Mouse (Mus musculus): ENCODE results near the gene Rcor1. TPM values are rescaled to one million over a fixed set of nuclear protein-coding genes. Genes with fewer than 3 reads are reported as not detected.

The Rcor1 gene
- polyA plus RNA-seq, 1 experiment: 14.4 TPM

- TF ChIP-seq POLR2A (IDR thresholded peaks at IDR 0.05; ENCODE audit: control insufficient read depth, low read depth, low read length) (no peak), CTCF (IDR thresholded peaks at IDR 0.05; ENCODE audit: control insufficient read depth, insufficient read depth, insufficient replicate concordance, low read depth, low read length) (no peak)
- Histone ChIP-seq H3K4me1 (ENCODE audit: control insufficient read depth, insufficient read depth, low read length) (peaks cover 9% of the 10 kb centered on the region), H3K4me3 (ENCODE audit: control insufficient read depth, low read depth, low read length) (no peak overlapping the region), H3K27me3 (ENCODE audit: control insufficient read depth, insufficient read depth, low read length) (no peaks in the 10 kb centered on the region), H3K27ac (ENCODE audit: control insufficient read depth, insufficient read depth, low read depth, low read length) (no peak overlapping the region), H3K36me3 (ENCODE audit: control insufficient read depth, insufficient read depth, low read length) (no peaks in the 10 kb centered on the region)
Measured at GRCm38 (mm10) chr12:111042365-111042764, 3.2 kb downstream of the Rcor1 start.

- H3K4me3 ChIP-seq (ENCODE audit: control insufficient read depth, low read depth, low read length): no peak overlapping the region
- H3K27me3 ChIP-seq (ENCODE audit: control insufficient read depth, insufficient read depth, low read length): no peaks in the 10 kb centered on the region
- TF ChIP-seq POLR2A (IDR thresholded peaks at IDR 0.05; ENCODE audit: control insufficient read depth, low read depth, low read length) (no peak), CTCF (IDR thresholded peaks at IDR 0.05; ENCODE audit: control insufficient read depth, insufficient read depth, insufficient replicate concordance, low read depth, low read length) (no peak)
- H3K4me1 ChIP-seq (ENCODE audit: control insufficient read depth, insufficient read depth, low read length): peaks cover 3% of the 10 kb centered on the region
- no peaks in the 10 kb centered on the region for H3K36me3 ChIP-seq (ENCODE audit: control insufficient read depth, insufficient read depth, low read length)
- H3K27ac ChIP-seq (ENCODE audit: control insufficient read depth, insufficient read depth, low read depth, low read length): no peak overlapping the region
Measured at GRCm38 (mm10) chr12:111044880-111045279, 5.7 kb downstream of the Rcor1 start.

GRCm38 (mm10) chr12:111046866-111047265 is 7.7 kb downstream of the Rcor1 start:
- Histone ChIP-seq H3K27ac (ENCODE audit: control insufficient read depth, insufficient read depth, low read depth, low read length) (no peak overlapping the region), H3K36me3 (ENCODE audit: control insufficient read depth, insufficient read depth, low read length) (no peaks in the 10 kb centered on the region), H3K27me3 (ENCODE audit: control insufficient read depth, insufficient read depth, low read length) (no peaks in the 10 kb centered on the region), H3K4me3 (ENCODE audit: control insufficient read depth, low read depth, low read length) (no peak overlapping the region), H3K4me1 (ENCODE audit: control insufficient read depth, insufficient read depth, low read length) (no peaks in the 10 kb centered on the region)
- TF ChIP-seq CTCF (IDR thresholded peaks at IDR 0.05; ENCODE audit: control insufficient read depth, insufficient read depth, insufficient replicate concordance, low read depth, low read length) (no peak), POLR2A (IDR thresholded peaks at IDR 0.05; ENCODE audit: control insufficient read depth, low read depth, low read length) (no peak)

- no peaks in the 10 kb centered on the region for H3K4me1 ChIP-seq (ENCODE audit: control insufficient read depth, insufficient read depth, low read length)
- no peak overlapping the region for H3K4me3 ChIP-seq (ENCODE audit: control insufficient read depth, low read depth, low read length)
- no peaks in the 10 kb centered on the region for H3K27me3 ChIP-seq (ENCODE audit: control insufficient read depth, insufficient read depth, low read length)
- TF ChIP-seq CTCF (IDR thresholded peaks at IDR 0.05; ENCODE audit: control insufficient read depth, insufficient read depth, insufficient replicate concordance, low read depth, low read length): no peak
- TF ChIP-seq POLR2A (IDR thresholded peaks at IDR 0.05; ENCODE audit: control insufficient read depth, low read depth, low read length): no peak
- no peaks in the 10 kb centered on the region for H3K36me3 ChIP-seq (ENCODE audit: control insufficient read depth, insufficient read depth, low read length)
- no peak overlapping the region for H3K27ac ChIP-seq (ENCODE audit: control insufficient read depth, insufficient read depth, low read depth, low read length)
Measured at GRCm38 (mm10) chr12:111048201-111048600, 9.1 kb downstream of the Rcor1 start.

GRCm38 (mm10) chr12:111050256-111050655 is 11.1 kb downstream of the Rcor1 start:
- no peaks in the 10 kb centered on the region for H3K36me3 ChIP-seq (ENCODE audit: control insufficient read depth, insufficient read depth, low read length)
- H3K27me3 ChIP-seq (ENCODE audit: control insufficient read depth, insufficient read depth, low read length): no peaks in the 10 kb centered on the region
- no peaks in the 10 kb centered on the region for H3K4me1 ChIP-seq (ENCODE audit: control insufficient read depth, insufficient read depth, low read length)
- TF ChIP-seq CTCF (IDR thresholded peaks at IDR 0.05; ENCODE audit: control insufficient read depth, insufficient read depth, insufficient replicate concordance, low read depth, low read length) (no peak), POLR2A (IDR thresholded peaks at IDR 0.05; ENCODE audit: control insufficient read depth, low read depth, low read length) (no peak)
- H3K4me3 ChIP-seq (ENCODE audit: control insufficient read depth, low read depth, low read length): no peak overlapping the region
- H3K27ac ChIP-seq (ENCODE audit: control insufficient read depth, insufficient read depth, low read depth, low read length): no peak overlapping the region

GRCm38 (mm10) chr12:111063361-111063760 is 24.2 kb downstream of the Rcor1 start:
- Histone ChIP-seq H3K36me3 (ENCODE audit: control insufficient read depth, insufficient read depth, low read length) (no peaks in the 10 kb centered on the region), H3K4me3 (ENCODE audit: control insufficient read depth, low read depth, low read length) (no peak overlapping the region), H3K27ac (ENCODE audit: control insufficient read depth, insufficient read depth, low read depth, low read length) (no peak overlapping the region), H3K4me1 (ENCODE audit: control insufficient read depth, insufficient read depth, low read length) (no peaks in the 10 kb centered on the region), H3K27me3 (ENCODE audit: control insufficient read depth, insufficient read depth, low read length) (no peaks in the 10 kb centered on the region)
- TF ChIP-seq CTCF (IDR thresholded peaks at IDR 0.05; ENCODE audit: control insufficient read depth, insufficient read depth, insufficient replicate concordance, low read depth, low read length): no peak
- TF ChIP-seq POLR2A (IDR thresholded peaks at IDR 0.05; ENCODE audit: control insufficient read depth, low read depth, low read length): no peak

- H3K4me1 ChIP-seq (ENCODE audit: control insufficient read depth, insufficient read depth, low read length): no peaks in the 10 kb centered on the region
Measured at GRCm38 (mm10) chr12:111064220-111064619, 25.1 kb downstream of the Rcor1 start.

GRCm38 (mm10) chr12:111065330-111065729 is 26.2 kb downstream of the Rcor1 start:
- Histone ChIP-seq H3K36me3 (ENCODE audit: control insufficient read depth, insufficient read depth, low read length) (no peaks in the 10 kb centered on the region), H3K27ac (ENCODE audit: control insufficient read depth, insufficient read depth, low read depth, low read length) (no peak overlapping the region), H3K4me3 (ENCODE audit: control insufficient read depth, low read depth, low read length) (no peak overlapping the region), H3K27me3 (ENCODE audit: control insufficient read depth, insufficient read depth, low read length) (no peaks in the 10 kb centered on the region), H3K4me1 (ENCODE audit: control insufficient read depth, insufficient read depth, low read length) (no peaks in the 10 kb centered on the region)
- TF ChIP-seq CTCF (IDR thresholded peaks at IDR 0.05; ENCODE audit: control insufficient read depth, insufficient read depth, insufficient replicate concordance, low read depth, low read length): no peak
- TF ChIP-seq POLR2A (IDR thresholded peaks at IDR 0.05; ENCODE audit: control insufficient read depth, low read depth, low read length): no peak

More at GRCm38 (mm10) chr12:111064220-111064619, 25.1 kb downstream of the Rcor1 start:
- Histone ChIP-seq H3K27ac (ENCODE audit: control insufficient read depth, insufficient read depth, low read depth, low read length) (no peak overlapping the region), H3K4me3 (ENCODE audit: control insufficient read depth, low read depth, low read length) (no peak overlapping the region), H3K27me3 (ENCODE audit: control insufficient read depth, insufficient read depth, low read length) (no peaks in the 10 kb centered on the region), H3K36me3 (ENCODE audit: control insufficient read depth, insufficient read depth, low read length) (no peaks in the 10 kb centered on the region)
- no peak for TF ChIP-seq CTCF (IDR thresholded peaks at IDR 0.05; ENCODE audit: control insufficient read depth, insufficient read depth, insufficient replicate concordance, low read depth, low read length)
- no peak for TF ChIP-seq POLR2A (IDR thresholded peaks at IDR 0.05; ENCODE audit: control insufficient read depth, low read depth, low read length)

Data from testis, adult 2 months (tissue).